Mouse (Mus musculus) hindbrain, embryonic 10.5 days (tissue): ENCODE data around the gene Tmem221. TPM values are rescaled to one million over a fixed set of nuclear protein-coding genes. Genes with fewer than 3 reads are reported as not detected.

Experiments
- DNase-seq: peaks from one replicate; pipeline ENCODE4 v3.0.0-alpha.2; 2017; ENCODE audit warnings: low spot score
- H3K27ac ChIP-seq: fragments of 300-500 bp; sonication (generic); 2 replicates; pipeline ENCODE4 v1.5.1; 2016; ENCODE audit warnings: mild to moderate bottlenecking, moderate library complexity
- H3K27me3 ChIP-seq: fragments of 300-500 bp; sonication (generic); 2 replicates; pipeline ENCODE4 v1.6.1; 2016; ENCODE audit warnings: mild to moderate bottlenecking; ENCODE audit not compliant: poor library complexity, insufficient read depth, severe bottlenecking
- H3K36me3 ChIP-seq: fragments of 300-500 bp; sonication (generic); 2 replicates; pipeline ENCODE4 v1.6.1; 2016; ENCODE audit warnings: mild to moderate bottlenecking, moderate library complexity
- H3K4me1 ChIP-seq: fragments of 300-500 bp; sonication (generic); replicated peaks from 2 replicates; pipeline ENCODE4 v1.6.1; 2016; ENCODE audit warnings: mild to moderate bottlenecking
- H3K4me3 ChIP-seq: fragments of 300-500 bp; sonication (generic); 2 replicates; pipeline ENCODE4 v1.5.1; 2016; ENCODE audit warnings: mild to moderate bottlenecking, moderate library complexity
- H3K9me3 ChIP-seq: fragments of 300-500 bp; sonication (generic); 2 replicates; pipeline ENCODE4 v1.6.1; 2016; ENCODE audit warnings: mild to moderate bottlenecking, moderate library complexity
- WGBS: fragments of 180-500 bp; shearing (Covaris S2); methylation state at CpG from one replicate; pipeline ENCODE4 v1.1.7; 2016; 5-methylcytosine and 5-hydroxymethylcytosine counted together
- polyA plus RNA-seq: library from polyadenylated mRNA; unstranded; fragments of >200 nt; fragmentation: Nextera tagmentation; extraction: Ambion mirVana; gene quantifications from 2 replicates; pipeline ENCODE4 v1.2.1, GENCODE M21; 2016

Tmem221 gene
- 0.18 and 0.26 TPM in 2 replicates for polyA plus RNA-seq

DNA sequence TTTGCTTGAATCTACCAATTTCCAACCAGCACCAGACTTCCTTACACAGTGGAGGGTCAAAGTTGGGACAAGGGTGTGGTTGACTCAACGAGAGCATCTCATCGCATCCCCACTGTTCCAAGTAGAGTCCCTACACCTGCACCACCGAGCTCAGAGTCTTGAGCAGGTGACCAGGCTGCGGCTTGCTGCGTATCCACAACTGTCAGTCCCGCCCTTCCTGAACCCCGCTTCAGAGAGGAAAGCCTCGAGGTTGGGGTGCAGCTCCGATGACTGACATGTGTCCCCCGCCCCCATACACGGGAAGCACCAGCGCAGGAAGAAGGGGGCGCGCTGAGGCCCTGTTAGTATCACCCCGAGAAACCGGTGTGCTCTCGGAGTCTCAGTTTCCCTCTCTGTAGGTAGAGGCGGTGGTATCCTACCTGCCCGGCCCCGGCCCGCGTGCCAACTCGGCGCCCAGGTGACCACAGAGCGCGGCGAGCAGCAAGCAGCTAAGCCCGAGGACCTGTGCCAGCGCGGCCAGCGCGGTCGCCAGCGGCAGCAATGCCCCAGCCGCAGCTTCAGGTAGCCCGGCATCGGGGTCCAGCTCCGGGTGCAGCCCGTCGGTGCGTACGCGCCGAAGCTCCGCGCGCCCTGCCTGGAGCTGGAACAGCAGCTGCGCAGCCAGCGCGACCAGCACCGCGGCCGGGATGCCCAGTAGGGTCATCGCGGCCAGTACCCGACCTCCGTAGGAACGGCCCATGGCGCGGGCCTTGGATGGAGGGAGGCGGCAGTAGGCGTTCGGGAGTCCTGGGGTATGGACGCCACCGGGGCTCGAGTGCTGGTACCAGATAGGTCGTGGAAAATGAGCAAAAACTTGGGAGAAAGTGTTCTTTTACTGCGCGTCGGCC is at the start of gene Tmem221:
TSS of gene Tmem221 (minus strand) at position 801 of the 887 bp plus-strand sequence.
- Histone ChIP-seq H3K36me3 (no peaks in the 10 kb centered on the region), H3K27ac (peak within 1 kb of the TSS; percentile 50; the same call in 1 of the 2 replicates), H3K27me3 (peaks cover 93% of the 10 kb centered on the region), H3K9me3 (no peaks in the 10 kb centered on the region), H3K4me1 (peaks cover 22% of the 10 kb centered on the region), H3K4me3 (peak within 1 kb of the TSS; percentile 49)
- 6% methylated on average over 70 of the region's 70 CpGs for WGBS
- no peak for DNase-seq

DNA sequence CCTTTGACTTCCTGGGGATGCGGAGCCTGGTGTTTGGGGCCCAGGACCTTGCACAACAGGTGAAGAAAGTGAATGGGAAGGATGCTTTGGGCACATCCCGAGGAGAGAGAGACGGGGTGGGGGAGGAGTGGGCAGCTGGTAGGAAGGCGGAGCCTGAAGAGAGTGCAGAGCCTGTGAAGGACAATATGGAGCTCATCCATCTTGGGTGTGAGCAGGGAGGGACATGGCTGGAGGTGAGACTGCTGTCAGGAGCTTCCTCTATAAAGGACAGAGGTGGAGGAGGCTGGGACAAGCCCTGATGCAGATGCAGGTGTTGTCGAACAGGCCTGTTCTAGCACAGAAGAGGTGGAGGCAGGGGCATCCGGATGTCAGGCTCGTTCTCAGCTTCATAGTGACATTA is 45.4 kb upstream of the Tmem221 start:
- Histone ChIP-seq H3K27me3 (peaks cover 66% of the 10 kb centered on the region), H3K36me3 (peaks cover 14% of the 10 kb centered on the region), H3K27ac (no peak overlapping the region), H3K4me1 (peaks cover 18% of the 10 kb centered on the region), H3K4me3 (no peak overlapping the region), H3K9me3 (no peaks in the 10 kb centered on the region)
- no peak for DNase-seq
- 54% methylated on average over 7 of the region's 7 CpGs for WGBS

DNA sequence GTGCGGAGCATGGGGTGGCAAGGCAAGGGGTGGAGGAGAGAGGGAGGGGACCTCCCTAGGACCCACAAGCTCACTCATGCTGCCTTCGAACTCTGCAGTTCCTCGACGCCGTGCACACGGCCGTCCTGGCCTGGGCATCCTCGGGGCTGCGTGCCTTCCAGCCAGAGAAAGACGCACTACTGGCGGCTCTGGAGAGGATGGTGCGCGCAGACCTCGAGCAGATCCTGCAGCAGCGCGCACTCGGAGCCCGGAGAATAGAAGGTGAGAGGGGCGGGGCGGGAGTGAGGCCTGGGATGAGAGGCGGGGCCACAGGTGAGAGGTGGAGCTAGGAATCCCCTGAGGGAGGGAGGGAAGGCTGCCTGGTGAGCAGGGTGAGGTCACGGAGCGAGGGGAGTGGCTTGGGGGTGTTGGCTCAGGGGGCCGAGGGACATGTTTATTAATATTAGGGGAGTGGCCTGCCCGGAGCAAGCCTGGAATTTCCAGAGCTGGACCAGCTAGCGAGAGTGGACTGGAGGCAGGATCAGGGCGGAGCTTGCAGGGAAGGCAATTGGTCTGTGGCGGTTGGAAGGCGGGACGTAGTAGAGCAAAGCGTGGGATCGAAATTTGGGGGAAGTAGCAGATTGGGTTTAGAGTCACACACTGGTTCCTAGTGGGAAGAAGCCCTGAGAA is 44.1 kb upstream of the Tmem221 start:
- WGBS = under 1% methylated on average over 32 of the region's 32 CpGs
- no peaks in the 10 kb centered on the region for H3K9me3 ChIP-seq
- peak; percentile 68 for DNase-seq
- peaks cover 16% of the 10 kb centered on the region for H3K36me3 ChIP-seq
- peak overlapping the region; percentile 50 for H3K27ac ChIP-seq
- peaks cover 18% of the 10 kb centered on the region for H3K4me1 ChIP-seq
- H3K4me3 ChIP-seq = peak overlapping the region; percentile 49
- peaks cover 69% of the 10 kb centered on the region for H3K27me3 ChIP-seq

DNA sequence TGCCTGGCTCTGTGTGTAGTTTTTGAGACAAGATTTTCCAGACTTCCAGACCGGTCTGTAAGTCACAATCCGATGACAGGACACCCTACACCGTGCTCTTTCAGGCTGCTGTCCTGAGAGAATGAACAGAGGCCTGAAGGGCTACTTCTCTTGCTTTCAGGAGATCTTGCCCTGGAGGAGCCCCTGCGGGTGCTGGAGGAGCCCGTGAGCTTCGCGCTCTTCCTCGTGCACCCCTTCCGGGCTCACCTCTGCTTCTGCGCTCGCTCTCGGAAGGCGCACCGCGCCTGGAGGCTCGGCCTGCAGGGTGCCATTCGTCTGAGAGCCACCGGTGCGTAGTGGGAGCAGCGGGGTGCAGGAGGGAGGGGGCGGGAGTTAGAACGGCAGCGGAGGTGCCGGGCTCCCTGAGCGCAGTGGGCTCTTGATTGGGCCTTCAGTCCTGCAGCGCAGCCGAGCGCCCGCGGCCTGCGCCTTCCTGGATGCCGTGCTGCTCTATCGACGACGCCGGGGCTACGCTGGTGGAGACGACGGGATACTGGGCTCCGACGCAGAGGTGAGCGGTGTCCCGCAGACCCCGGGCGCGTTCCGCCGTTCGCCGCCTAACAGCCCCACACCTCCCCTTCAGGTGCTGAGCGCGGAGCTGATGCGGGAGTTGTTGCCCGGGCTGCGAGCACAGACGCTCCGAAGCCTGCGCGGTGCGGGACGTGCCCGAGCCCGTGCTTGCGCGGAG is 43.4 kb upstream of the Tmem221 start:
- Histone ChIP-seq H3K27me3 (peaks cover 69% of the 10 kb centered on the region), H3K9me3 (no peaks in the 10 kb centered on the region), H3K4me3 (peak overlapping the region; percentile 49), H3K36me3 (peaks cover 16% of the 10 kb centered on the region), H3K4me1 (peaks cover 18% of the 10 kb centered on the region), H3K27ac (peak overlapping the region; percentile 50)
- 3% methylated on average over 65 of the region's 65 CpGs for WGBS
- peak; percentile 44 for DNase-seq

DNA sequence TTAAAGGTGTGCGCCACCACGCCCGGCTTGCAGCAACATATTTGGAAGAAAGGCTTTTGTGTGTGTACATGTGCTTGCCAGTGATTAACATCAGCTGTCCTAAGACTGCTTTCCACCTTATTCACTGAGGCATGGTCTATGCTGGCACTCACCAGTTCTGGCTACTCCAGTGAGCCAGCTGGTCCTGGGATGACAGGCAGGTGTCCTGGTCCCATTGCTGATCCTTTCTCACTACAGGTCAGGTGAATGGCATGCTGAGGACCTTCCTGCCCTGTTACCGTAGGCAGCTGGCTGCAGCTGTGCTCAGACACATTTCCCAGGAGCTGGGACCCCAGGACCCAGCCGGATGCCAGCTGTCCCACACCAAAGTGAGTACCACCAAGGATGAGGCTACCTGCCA is 40.2 kb upstream of the Tmem221 start:
- peaks cover 30% of the 10 kb centered on the region for H3K36me3 ChIP-seq
- H3K27me3 ChIP-seq = peaks cover 51% of the 10 kb centered on the region
- WGBS = 94% methylated on average over 5 of the region's 5 CpGs
- H3K4me1 ChIP-seq = peaks cover 38% of the 10 kb centered on the region
- H3K9me3 ChIP-seq = no peaks in the 10 kb centered on the region
- DNase-seq = no peak
- no peak overlapping the region for H3K27ac ChIP-seq
- no peak overlapping the region for H3K4me3 ChIP-seq

DNA sequence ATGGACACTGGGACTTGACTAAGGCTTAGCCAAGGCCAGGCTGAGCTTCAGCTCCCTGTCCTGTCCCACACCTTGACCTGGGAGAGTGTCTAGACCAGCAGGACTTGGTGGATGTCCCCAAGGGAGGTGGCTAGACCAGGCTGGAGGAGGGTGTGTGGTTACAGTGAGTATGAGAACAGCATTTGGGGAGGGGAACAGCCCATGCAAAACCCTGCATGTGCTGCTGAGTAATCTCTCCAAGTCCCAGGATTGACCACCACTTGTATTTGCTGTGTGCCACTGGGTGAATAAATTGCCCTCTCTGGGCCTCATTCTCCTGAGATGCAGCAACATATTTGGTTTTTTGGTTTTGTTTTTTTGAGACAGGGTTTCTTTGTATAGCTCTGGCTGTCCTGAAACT is 39.7 kb upstream of the Tmem221 start:
- Histone ChIP-seq H3K4me1 (peaks cover 40% of the 10 kb centered on the region), H3K27ac (no peak overlapping the region), H3K4me3 (no peak overlapping the region), H3K9me3 (no peaks in the 10 kb centered on the region), H3K36me3 (peaks cover 34% of the 10 kb centered on the region), H3K27me3 (peaks cover 46% of the 10 kb centered on the region)
- DNase-seq = no peak

DNA sequence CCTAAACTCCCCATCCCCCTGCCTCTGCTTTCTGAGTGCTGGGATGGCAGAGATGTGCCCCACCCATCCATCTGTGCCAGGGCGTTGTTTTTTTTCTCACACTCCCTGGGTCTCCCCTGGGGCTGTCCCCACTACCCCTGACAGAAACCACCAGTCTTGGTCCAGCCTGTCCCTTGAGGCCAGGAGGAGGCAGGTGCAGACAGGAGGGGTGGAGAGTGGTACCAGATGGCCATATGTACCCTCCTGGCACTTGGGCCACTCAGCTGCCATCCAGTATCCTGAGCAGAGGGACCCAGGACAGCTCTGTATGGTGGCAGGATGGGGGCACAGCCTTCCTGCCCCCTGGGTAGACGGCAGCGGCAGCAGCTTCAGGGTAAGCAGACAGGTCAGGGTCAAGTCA is 38.8 kb upstream of the Tmem221 start, which contains the start of gene Fam129c:
TSS of gene Fam129c (plus strand) at position 198 of the 400 bp plus-strand sequence.
- Histone ChIP-seq H3K4me1 (peaks cover 40% of the 10 kb centered on the region), H3K27me3 (peaks cover 37% of the 10 kb centered on the region), H3K27ac (no peak within 1 kb of the TSS), H3K36me3 (peaks cover 34% of the 10 kb centered on the region), H3K4me3 (no peak within 1 kb of the TSS), H3K9me3 (no peaks in the 10 kb centered on the region)
- WGBS = 83% methylated on average over 3 of the region's 3 CpGs
- DNase-seq = no peak

DNA sequence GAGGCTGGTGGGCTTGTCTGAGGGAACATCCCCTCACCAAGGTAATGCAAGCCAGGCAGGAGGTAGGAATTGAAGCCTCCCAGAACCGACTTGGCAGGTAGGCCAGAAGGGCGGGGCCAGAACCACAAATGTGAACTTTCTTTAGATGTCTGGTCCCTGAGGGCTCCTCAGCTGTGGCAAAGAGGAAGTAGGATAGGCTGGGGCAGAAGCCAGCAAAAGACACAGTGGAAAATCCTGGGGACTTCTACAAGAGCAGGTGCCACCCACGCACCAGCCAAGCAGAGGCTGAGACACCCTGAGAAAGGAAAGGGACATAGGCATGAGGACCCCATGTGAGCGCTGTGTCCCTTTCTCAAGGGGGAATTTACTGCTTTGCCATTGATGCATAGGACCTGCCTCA is 38.1 kb upstream of the Tmem221 start:
- no peak overlapping the region for H3K4me3 ChIP-seq
- no peaks in the 10 kb centered on the region for H3K9me3 ChIP-seq
- H3K4me1 ChIP-seq = peaks cover 39% of the 10 kb centered on the region
- no peak overlapping the region for H3K27ac ChIP-seq
- DNase-seq = no peak
- WGBS = 81% methylated on average over 4 of the region's 4 CpGs
- H3K36me3 ChIP-seq = peaks cover 34% of the 10 kb centered on the region
- H3K27me3 ChIP-seq = peaks cover 30% of the 10 kb centered on the region

DNA sequence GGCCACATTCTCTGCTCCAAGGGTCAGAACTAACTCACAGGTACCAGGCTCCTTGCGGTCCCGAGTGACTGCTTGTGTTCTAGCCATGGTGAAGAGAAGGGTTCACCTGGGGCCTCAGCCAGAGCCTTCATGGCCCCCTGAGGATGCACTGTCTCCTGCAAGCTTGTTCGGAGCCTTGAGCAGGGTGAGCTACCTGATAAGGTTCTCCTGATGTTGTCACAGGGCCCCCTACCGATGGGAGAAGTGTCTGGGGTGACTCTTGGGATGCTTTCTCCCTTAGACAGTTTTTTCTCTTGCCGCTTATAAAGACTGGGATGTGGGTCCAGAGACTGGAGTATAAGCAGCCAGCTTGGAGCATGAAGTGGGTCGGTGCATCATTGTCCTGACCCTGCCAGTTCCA is 37.7 kb upstream of the Tmem221 start:
- Histone ChIP-seq H3K4me3 (no peak overlapping the region), H3K27ac (no peak overlapping the region), H3K36me3 (peaks cover 34% of the 10 kb centered on the region), H3K9me3 (no peaks in the 10 kb centered on the region), H3K4me1 (peaks cover 42% of the 10 kb centered on the region), H3K27me3 (peaks cover 26% of the 10 kb centered on the region)
- DNase-seq = no peak
- WGBS = 61% methylated on average over 6 of the region's 6 CpGs

DNA sequence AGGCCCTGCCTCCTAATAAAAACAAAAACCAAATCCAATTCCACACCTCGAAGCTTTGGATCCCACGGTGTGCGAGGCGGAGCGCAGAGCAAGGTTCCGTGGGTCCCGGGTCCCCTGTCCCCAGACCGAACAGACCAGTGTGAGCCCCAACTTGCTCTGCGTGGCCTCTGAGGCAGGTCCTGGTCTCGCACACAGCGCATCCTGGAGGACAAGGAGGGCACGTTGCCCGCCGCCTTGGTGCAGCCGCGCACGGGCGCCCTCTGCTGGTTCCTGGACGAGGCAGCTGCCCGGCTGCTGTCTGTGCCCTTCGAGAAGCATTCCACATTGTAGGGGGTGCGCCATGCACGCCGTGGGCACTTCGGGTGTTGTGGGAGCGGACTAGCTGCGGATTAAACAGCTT is 37.2 kb upstream of the Tmem221 start:
- Histone ChIP-seq H3K4me3 (peak overlapping the region; percentile 16; the same call in 1 of the 2 replicates), H3K4me1 (peaks cover 47% of the 10 kb centered on the region), H3K36me3 (peaks cover 34% of the 10 kb centered on the region), H3K27ac (no peak overlapping the region), H3K9me3 (no peaks in the 10 kb centered on the region), H3K27me3 (peaks cover 22% of the 10 kb centered on the region)
- DNase-seq = peak; percentile 88
- 11% methylated on average over 27 of the region's 27 CpGs for WGBS

DNA sequence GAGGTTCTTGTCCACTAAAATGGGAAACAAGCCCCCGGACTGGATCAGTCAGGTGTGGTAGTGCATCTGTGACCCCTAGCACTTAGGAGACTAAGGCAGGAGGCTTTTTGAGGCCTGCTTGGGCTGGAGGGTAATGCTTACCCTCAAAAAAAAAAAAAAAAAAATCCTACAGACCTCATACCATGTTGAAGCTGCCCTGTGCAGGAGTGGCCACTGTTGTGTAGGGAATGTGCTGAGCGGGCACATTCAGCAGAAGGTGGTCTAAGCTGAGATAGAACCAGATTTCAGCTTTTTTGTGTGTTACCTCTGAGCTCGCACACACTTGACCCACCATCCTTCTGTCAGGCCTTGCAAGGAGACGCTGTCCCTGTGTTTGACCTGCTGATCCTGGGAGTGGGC is 35.7 kb upstream of the Tmem221 start:
- 97% methylated on average over 4 of the region's 4 CpGs for WGBS
- peaks cover 24% of the 10 kb centered on the region for H3K36me3 ChIP-seq
- H3K4me1 ChIP-seq = peaks cover 51% of the 10 kb centered on the region
- H3K27me3 ChIP-seq = peaks cover 18% of the 10 kb centered on the region
- H3K4me3 ChIP-seq = no peak overlapping the region
- H3K9me3 ChIP-seq = no peaks in the 10 kb centered on the region
- no peak overlapping the region for H3K27ac ChIP-seq
- no peak for DNase-seq

DNA sequence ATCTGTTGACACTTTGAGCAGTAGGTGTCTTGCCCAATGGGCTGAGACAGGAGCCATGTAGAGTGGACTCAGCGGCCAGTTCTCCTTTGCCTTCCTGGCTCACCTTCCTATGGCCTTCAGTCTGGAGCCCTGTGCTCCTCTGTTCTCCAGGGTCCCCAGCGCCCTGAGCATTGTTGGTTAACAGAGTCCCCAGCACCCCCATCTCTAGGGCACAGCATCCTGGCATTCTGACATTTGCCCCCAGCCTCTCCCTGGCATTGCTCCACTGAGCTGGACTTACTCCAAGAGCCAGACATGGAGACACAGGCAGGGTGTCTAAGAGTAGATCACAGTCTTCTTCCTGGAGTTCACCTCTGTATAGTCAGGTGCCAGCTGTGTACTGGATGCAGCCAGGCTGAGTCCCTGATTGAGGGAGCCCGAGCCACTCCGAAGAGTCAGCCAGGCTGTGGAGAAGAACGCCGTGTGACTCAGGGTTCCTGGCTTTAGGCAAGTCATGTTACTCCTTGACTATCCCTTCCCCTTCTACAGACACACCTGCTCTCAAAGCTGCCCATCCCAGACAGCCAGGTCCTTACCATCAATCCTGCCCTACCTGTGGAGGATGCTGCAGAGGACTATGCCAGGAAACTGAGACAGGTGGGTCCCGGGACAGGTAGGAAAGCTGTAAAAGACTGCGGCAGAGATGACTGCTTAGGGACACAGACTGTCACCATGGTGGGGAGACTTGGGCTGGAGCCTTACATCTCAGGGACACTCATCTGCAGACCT is 35.1 kb upstream of the Tmem221 start:
- 93% methylated on average over 8 of the region's 8 CpGs for WGBS
- Histone ChIP-seq H3K4me3 (peak overlapping the region; percentile 91), H3K27ac (0 out of 2 replicates have a peak overlapping the region, but pooled peaks have one; percentile 99), H3K36me3 (peaks cover 19% of the 10 kb centered on the region), H3K4me1 (peaks cover 51% of the 10 kb centered on the region), H3K27me3 (peaks cover 12% of the 10 kb centered on the region), H3K9me3 (no peaks in the 10 kb centered on the region)
- no peak for DNase-seq
